In the genomic region with DNA sequence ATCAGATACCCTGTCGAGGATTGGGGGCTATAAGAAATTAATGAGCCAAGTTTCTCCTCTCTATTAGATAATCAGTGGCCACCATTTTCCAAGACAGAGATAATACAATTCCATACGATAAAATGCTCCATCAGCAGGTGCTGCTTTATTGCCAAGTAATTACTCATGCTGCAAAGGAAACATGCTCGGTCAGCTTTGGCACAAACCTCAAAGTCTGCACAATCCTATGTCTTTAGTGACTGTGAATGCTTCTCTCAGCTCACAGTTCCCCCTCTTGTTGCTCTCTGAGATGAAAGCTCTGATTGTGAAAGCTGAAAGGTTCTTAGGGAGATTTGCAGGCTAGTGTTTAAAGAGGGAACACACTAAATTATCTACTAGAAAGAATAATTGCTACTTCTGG, we compare ENCODE assay signal across 19 mouse cellular contexts.
DNase-seq lines count a peak whose midpoint lies in the region; ATAC-seq and TF ChIP-seq lines count a peak whose summit lies in the region.
"Had no signal": no experiment of that assay in that cellular context is flagged by ENCODE, and none has a peak within 500 bp of the region (broad histone marks: within the 10 kb centered on the region; RNA-seq: fewer than 3 reads in every experiment).

No protein-coding gene starts in this region.

- peak; percentile 66; the same call in 1 of the 2 replicates for ATAC-seq in forebrain, embryonic 13.5 days
- no peak for ATAC-seq in forebrain, embryonic 15.5 days (replicated peaks)
- ATAC-seq in Patski: peak; percentile 73
- no peak for ATAC-seq in inflammation-experienced regulatory T-cells, adult 6 months

- POLR2A ChIA-PET in Patski (lab: Charles Lee): interaction anchor here (0.7 kb wide), 2 partner anchors 743 to 1952 kb away, joined by 3 read pairs; no protein-coding TSS in a partner anchor

- H3K9me3 ChIP-seq in forebrain, embryonic 13.5 days (replicated peaks): no peaks in the 10 kb centered on the region
- no peaks in the 10 kb centered on the region for H3K9me3 ChIP-seq in forebrain, embryonic 15.5 days
- H3K9me3 ChIP-seq: forebrain, embryonic 12.5 days; G1E; heart, embryonic 15.5 days; neural tube, embryonic 12.5 days had no signal

- H3K4me2 ChIP-seq in forebrain, embryonic 13.5 days: no peak overlapping the region
- H3K4me2 ChIP-seq in forebrain, embryonic 15.5 days (replicated peaks): no peak overlapping the region
- H3K4me2 ChIP-seq: forebrain, embryonic 12.5 days; heart, embryonic 15.5 days; liver, embryonic 11.5 days; neural tube, embryonic 12.5 days had no signal

- H3K4me3 ChIP-seq in forebrain, embryonic 13.5 days: no peak overlapping the region
- no peak overlapping the region for H3K4me3 ChIP-seq in forebrain, embryonic 15.5 days
- H3K4me3 ChIP-seq: forebrain, embryonic 12.5 days; heart, adult 2 months; heart, embryonic 15.5 days; neural tube, embryonic 12.5 days had no signal

- H3K36me3 ChIP-seq in forebrain, embryonic 13.5 days (ENCODE audit: poor library complexity, severe bottlenecking): no peaks in the 10 kb centered on the region
- no peaks in the 10 kb centered on the region for H3K36me3 ChIP-seq in forebrain, embryonic 15.5 days
- H3K36me3 ChIP-seq: forebrain, embryonic 12.5 days; G1E; heart, embryonic 15.5 days; neural tube, embryonic 12.5 days had no signal

- H3K4me1 ChIP-seq in forebrain, embryonic 13.5 days: 0 out of 2 replicates have a peak, but pooled peaks cover 4% of the 10 kb centered on the region
- no peaks in the 10 kb centered on the region for H3K4me1 ChIP-seq in forebrain, embryonic 15.5 days
- H3K4me1 ChIP-seq: forebrain, embryonic 12.5 days; heart, embryonic 15.5 days; neural tube, embryonic 12.5 days had no signal

- in situ Hi-C loops in Patski (cut with MboI; ENCODE audit: low pct_unique_long_range_greater_than_20kb): no loop called here

- no peaks in the 10 kb centered on the region for H3K27me3 ChIP-seq in forebrain, embryonic 13.5 days
- no peaks in the 10 kb centered on the region for H3K27me3 ChIP-seq in forebrain, embryonic 15.5 days
- no peaks in the 10 kb centered on the region for H3K27me3 ChIP-seq in Patski
- H3K27me3 ChIP-seq: forebrain, embryonic 12.5 days; heart, embryonic 15.5 days; neural tube, embryonic 12.5 days had no signal

- no peak for TF ChIP-seq CTCF in Patski (IDR thresholded peaks at IDR 0.05)

- DNase-seq in Patski (ENCODE audit: low read depth, low spot score): peak; percentile 68
- DNase-seq in cerebellum, adult 18-20 months: peak; percentile 51 to 68
- DNase-seq in cerebellum, postnatal 25 days: peak; percentile 47 to 55
- no peak for DNase-seq in urinary bladder, postnatal 10 days (ENCODE audit: low spot score)
- DNase-seq in urinary bladder, adult 18-20 months (ENCODE audit: low spot score in 2 of 2): no peak
- DNase-seq: adrenal gland, postnatal 25 days; gastrocnemius, postnatal 25 days; heart, adult 2 months; kidney, adult 9 months; lung, adult 18-20 months; thymus, postnatal 25 days had no signal

- 33% methylated on average over 3 of the region's 3 CpGs for whole genome bisulfite sequencing in forebrain, embryonic 13.5 days
- WGBS in forebrain, embryonic 15.5 days: 24% methylated on average over 3 of the region's 3 CpGs

- no peak overlapping the region for H3K9ac ChIP-seq in forebrain, embryonic 13.5 days
- no peak overlapping the region for H3K9ac ChIP-seq in forebrain, embryonic 15.5 days (replicated peaks)
- H3K9ac ChIP-seq: forebrain, embryonic 12.5 days; heart, embryonic 15.5 days; neural tube, embryonic 12.5 days had no signal

- no peak overlapping the region for H3K27ac ChIP-seq in forebrain, embryonic 13.5 days
- H3K27ac ChIP-seq in forebrain, embryonic 15.5 days (replicated peaks): no peak overlapping the region
- H3K27ac ChIP-seq: forebrain, embryonic 12.5 days; heart, adult 2 months; heart, embryonic 15.5 days; neural tube, embryonic 12.5 days had no signal

- CTCF ChIA-PET in Patski (lab: Charles Lee): interaction anchor here (1.0 to 1.6 kb wide), 4 partner anchors 13 to 37 kb away, joined by 3 to 4 read pairs (median 3); no protein-coding TSS in a partner anchor

Comparison
In these comparisons a context has a peak if more than half of its experiments do, and no peak if none do; other contexts are left out.
1. ATAC-seq: peak in forebrain, embryonic 13.5 days (single experiment) and Patski (single experiment); none in forebrain, embryonic 15.5 days (single experiment) and inflammation-experienced regulatory T-cells, adult 6 months (single experiment).
2. DNase-seq: peak in Patski (single experiment), cerebellum, adult 18-20 months (2 of 2) and cerebellum, postnatal 25 days (2 of 2); none in urinary bladder, postnatal 10 days (single experiment) and urinary bladder, adult 18-20 months (0 of 2).